Mouse (Mus musculus): ENCODE results near the gene Tmem108.

The Tmem108 gene

GRCm38 (mm10) chr9:103449092-103449491 lies 312.5 kb downstream of the Tmem108 start:
- DNase-seq (ENCODE audit: low read depth) = peak; percentile 94

- DNase-seq (ENCODE audit: low read depth) = no peak
These were observed 317.0 kb downstream of the Tmem108 start for GRCm38 (mm10) chr9:103444656-103445055.

- no peak for DNase-seq (ENCODE audit: low read depth)
These were observed 317.8 kb downstream of the Tmem108 start for GRCm38 (mm10) chr9:103443824-103444185.

GRCm38 (mm10) chr9:103443121-103443823 lies 318.4 kb downstream of the Tmem108 start:
- no peak for DNase-seq (ENCODE audit: low read depth)

- DNase-seq (ENCODE audit: low read depth) = peak; percentile 17
These were observed 321.0 kb downstream of the Tmem108 start for GRCm38 (mm10) chr9:103440597-103440996.

- no peak for DNase-seq (ENCODE audit: low read depth)
These were observed 324.5 kb downstream of the Tmem108 start for GRCm38 (mm10) chr9:103437104-103437503.

- DNase-seq (ENCODE audit: low read depth) = peak; percentile 85
These were observed 327.5 kb downstream of the Tmem108 start for GRCm38 (mm10) chr9:103434116-103434515.
